Mouse (Mus musculus): ENCODE results near the gene Phlpp2. TPM values are rescaled to one million over a fixed set of nuclear protein-coding genes. Genes with fewer than 3 reads are reported as not detected.

Gene Phlpp2
- polyA plus RNA-seq, 1 experiment from 2014 or later, result 3.2 TPM

DNA sequence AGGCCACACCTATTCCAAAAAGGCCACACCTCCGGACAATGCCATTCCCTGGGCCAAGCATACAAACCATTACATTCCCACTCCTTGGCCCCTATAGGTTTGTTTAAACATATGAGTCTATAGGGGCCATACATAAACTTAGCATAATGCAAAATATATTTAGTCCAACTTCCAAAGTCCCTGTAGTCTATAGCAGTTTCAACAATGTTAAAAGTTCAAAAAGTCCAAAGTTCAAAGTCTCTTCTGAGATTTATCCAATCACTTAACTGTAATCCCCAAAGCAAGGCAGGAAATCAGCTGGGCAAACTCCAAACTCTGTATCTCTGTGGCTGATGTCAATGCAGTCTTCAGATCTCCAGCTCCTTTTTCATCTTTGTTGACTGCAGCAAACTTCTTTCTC lies 20.9 kb downstream of the Phlpp2 start:
- Histone ChIP-seq H3K4me3 (ENCODE audit: low read depth, low read length) (no peak overlapping the region), H3K27ac (ENCODE audit: low read depth, low read length) (no peak overlapping the region), H3K27me3 (ENCODE audit: control insufficient read depth, insufficient read depth, low read length) (no peaks in the 10 kb centered on the region), H3K9me3 (ENCODE audit: control insufficient read depth, low read length) (no peaks in the 10 kb centered on the region), H3K4me2 (no peak overlapping the region), H3K36me3 (ENCODE audit: control insufficient read depth, insufficient read depth, low read length) (no peaks in the 10 kb centered on the region; the same call in 1 of the 2 replicates), H3K9ac (ENCODE audit: low read length) (no peak overlapping the region), H3K4me1 (ENCODE audit: control insufficient read depth, insufficient read depth, low read length) (no peaks in the 10 kb centered on the region)
- 95% methylated on average over 1 of the region's 1 CpGs for WGBS
- ATAC-seq (ENCODE audit: low FRiP score), result no peak
- DNase-seq (ENCODE audit: low spot score, missing footprints), result no peak

DNA sequence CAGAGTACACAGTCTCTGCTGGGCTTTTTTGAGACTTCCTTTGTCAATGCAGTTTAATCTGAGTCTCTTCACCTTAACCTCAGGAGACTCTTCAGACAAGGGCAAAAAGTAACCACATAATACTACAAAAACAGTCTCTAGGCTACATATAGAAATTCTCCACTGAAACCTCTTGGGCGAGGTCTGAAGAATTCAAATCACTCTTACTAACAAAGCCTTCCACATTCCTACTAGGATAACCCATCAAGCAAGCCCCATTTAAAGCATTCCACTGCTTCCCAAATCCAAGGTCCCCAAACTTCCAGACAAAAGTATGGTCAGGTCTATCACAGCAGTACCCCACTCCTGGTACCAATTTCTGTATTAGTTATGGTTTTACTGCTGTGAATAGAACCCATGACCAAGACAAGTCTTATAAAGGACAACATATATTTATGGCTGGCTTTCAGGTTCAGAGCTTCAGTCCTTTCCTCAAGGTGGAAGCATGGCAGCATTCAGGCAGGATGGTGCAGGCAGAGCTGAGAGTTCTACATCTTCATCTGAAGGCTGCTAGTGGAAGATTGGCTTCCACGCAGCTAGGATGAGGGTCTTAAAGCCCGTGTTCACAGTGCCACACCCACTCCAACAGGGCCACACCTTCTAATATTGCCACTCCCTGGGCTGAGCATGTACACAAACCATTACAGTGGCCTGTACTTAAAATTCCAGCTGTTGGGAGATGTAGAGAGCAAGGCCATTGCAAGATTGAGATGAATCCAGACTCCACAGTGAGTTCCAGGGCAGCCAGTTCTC lies 22.6 kb downstream of the Phlpp2 start:
- H3K4me1 ChIP-seq (ENCODE audit: control insufficient read depth, insufficient read depth, low read length), result no peaks in the 10 kb centered on the region
- no peaks in the 10 kb centered on the region for H3K9me3 ChIP-seq (ENCODE audit: control insufficient read depth, low read length)
- 93% methylated on average over 3 of the region's 3 CpGs for WGBS
- DNase-seq (ENCODE audit: low spot score, missing footprints) (no peak), ATAC-seq (ENCODE audit: low FRiP score) (no peak)
- no peak overlapping the region for H3K27ac ChIP-seq (ENCODE audit: low read depth, low read length)
- H3K9ac ChIP-seq (ENCODE audit: low read length), result no peak overlapping the region
- H3K4me2 ChIP-seq, result no peak overlapping the region
- no peak overlapping the region for H3K4me3 ChIP-seq (ENCODE audit: low read depth, low read length)
- H3K27me3 ChIP-seq (ENCODE audit: control insufficient read depth, insufficient read depth, low read length), result no peaks in the 10 kb centered on the region
- H3K36me3 ChIP-seq (ENCODE audit: control insufficient read depth, insufficient read depth, low read length), result no peaks in the 10 kb centered on the region; the same call in 1 of the 2 replicates

DNA sequence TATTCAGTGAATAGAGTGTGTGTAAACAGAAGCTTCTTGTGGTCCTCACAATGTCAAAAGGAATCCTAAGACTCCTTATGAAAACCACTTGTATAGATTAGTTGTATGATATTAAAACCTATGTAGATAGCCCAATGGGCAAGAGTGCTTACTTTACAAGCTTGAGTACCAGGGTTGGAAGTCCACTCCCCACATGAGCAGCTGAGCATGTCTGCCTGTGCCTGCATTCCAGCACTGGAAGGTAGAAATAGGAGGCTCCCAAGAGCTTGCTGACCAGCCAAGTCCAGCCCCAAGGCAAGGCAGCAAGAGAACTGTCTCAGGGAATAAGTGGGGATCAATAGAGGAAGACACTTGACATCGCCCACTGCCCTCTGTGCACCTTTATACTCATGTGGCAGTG lies 26.3 kb downstream of the Phlpp2 start:
- WGBS, result 100% methylated on average over 1 of the region's 1 CpGs
- Histone ChIP-seq H3K4me2 (no peak overlapping the region), H3K9ac (ENCODE audit: low read length) (no peak overlapping the region), H3K4me3 (ENCODE audit: low read depth, low read length) (no peak overlapping the region), H3K27me3 (ENCODE audit: control insufficient read depth, insufficient read depth, low read length) (no peaks in the 10 kb centered on the region), H3K9me3 (ENCODE audit: control insufficient read depth, low read length) (no peaks in the 10 kb centered on the region), H3K27ac (ENCODE audit: low read depth, low read length) (no peak overlapping the region), H3K36me3 (ENCODE audit: control insufficient read depth, insufficient read depth, low read length) (no peaks in the 10 kb centered on the region; the same call in 1 of the 2 replicates), H3K4me1 (ENCODE audit: control insufficient read depth, insufficient read depth, low read length) (no peaks in the 10 kb centered on the region)
- DNase-seq (ENCODE audit: low spot score, missing footprints) (no peak), ATAC-seq (ENCODE audit: low FRiP score) (no peak)

DNA sequence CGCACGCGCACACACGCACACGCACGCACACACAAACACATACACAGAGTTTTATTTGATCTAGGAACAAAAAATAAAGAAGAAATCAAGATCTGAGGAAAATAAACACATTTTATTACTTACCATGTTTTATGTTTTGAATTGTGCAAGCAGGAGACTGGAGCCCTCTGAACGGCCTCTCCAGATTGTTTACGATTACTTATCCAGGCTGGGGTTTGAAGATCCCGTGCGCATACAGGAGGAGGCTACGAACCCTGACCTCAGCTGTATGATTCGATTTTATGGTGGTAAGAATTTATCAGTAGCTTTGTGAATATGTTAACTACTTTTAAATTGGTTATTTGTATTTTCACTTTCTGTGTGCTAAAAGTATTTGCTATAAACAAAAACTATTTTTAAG lies 27.0 kb downstream of the Phlpp2 start:
- Histone ChIP-seq H3K4me1 (ENCODE audit: control insufficient read depth, insufficient read depth, low read length) (no peaks in the 10 kb centered on the region), H3K27ac (ENCODE audit: low read depth, low read length) (no peak overlapping the region), H3K4me3 (ENCODE audit: low read depth, low read length) (no peak overlapping the region), H3K27me3 (ENCODE audit: control insufficient read depth, insufficient read depth, low read length) (no peaks in the 10 kb centered on the region), H3K36me3 (ENCODE audit: control insufficient read depth, insufficient read depth, low read length) (no peaks in the 10 kb centered on the region; the same call in 1 of the 2 replicates), H3K9me3 (ENCODE audit: control insufficient read depth, low read length) (no peaks in the 10 kb centered on the region), H3K9ac (ENCODE audit: low read length) (no peak overlapping the region), H3K4me2 (no peak overlapping the region)
- no peak for ATAC-seq (ENCODE audit: low FRiP score)
- DNase-seq (ENCODE audit: low spot score, missing footprints), result no peak
- 85% methylated on average over 12 of the region's 12 CpGs for WGBS

DNA sequence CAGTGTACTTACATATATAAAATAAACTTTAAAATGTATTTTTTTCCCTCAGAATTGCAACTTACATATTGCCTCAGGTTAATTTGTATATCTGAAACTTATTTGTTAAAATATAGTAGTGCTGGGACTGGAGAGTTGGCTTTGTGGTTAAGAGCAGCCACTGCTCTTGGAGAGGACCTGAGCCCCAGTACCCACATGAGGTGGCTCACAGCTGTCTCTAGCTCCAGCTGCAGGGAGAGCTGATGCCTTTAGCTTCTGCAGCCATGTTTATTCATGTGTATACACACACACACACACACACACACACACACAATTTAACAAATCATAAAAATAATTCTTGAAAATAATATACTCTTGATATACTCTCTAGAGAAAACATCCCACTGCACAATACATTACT lies 34.0 kb downstream of the Phlpp2 start:
- Histone ChIP-seq H3K27me3 (ENCODE audit: control insufficient read depth, insufficient read depth, low read length) (no peaks in the 10 kb centered on the region), H3K9ac (ENCODE audit: low read length) (no peak overlapping the region), H3K36me3 (ENCODE audit: control insufficient read depth, insufficient read depth, low read length) (peaks cover 3% of the 10 kb centered on the region; the same call in 1 of the 2 replicates), H3K27ac (ENCODE audit: low read depth, low read length) (no peak overlapping the region), H3K4me1 (ENCODE audit: control insufficient read depth, insufficient read depth, low read length) (no peaks in the 10 kb centered on the region), H3K4me3 (ENCODE audit: low read depth, low read length) (no peak overlapping the region), H3K4me2 (no peak overlapping the region), H3K9me3 (ENCODE audit: control insufficient read depth, low read length) (no peaks in the 10 kb centered on the region)
- ATAC-seq (ENCODE audit: low FRiP score) (no peak), DNase-seq (ENCODE audit: low spot score, missing footprints) (no peak)

DNA sequence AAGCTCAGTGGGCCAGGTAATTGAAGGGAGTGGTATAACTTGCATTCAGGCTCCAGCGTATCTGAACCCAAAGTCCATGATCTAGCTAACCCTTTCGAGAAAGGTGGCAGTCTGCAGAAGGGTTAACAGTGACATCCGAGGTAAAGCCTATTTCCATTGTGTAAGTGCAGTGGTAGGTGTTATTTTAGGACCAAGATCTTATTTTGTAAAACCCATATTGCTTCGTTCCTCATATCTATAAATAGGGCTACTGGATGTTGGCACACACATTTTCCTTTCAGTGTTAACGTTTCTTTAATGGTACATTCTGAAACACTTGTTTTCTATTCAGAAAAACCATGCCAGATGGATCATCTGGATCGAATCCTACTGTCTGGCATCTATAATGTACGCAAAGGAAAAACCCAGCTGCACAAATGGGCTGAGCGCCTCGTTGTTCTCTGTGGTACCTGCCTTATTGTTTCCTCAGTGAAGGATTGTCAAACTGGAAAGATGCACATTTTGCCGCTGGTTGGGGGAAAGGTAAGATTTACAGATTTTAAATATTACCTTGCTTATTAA lies 35.6 kb downstream of the Phlpp2 start:
- no peaks in the 10 kb centered on the region for H3K9me3 ChIP-seq (ENCODE audit: control insufficient read depth, low read length)
- no peak overlapping the region for H3K4me2 ChIP-seq
- H3K36me3 ChIP-seq (ENCODE audit: control insufficient read depth, insufficient read depth, low read length), result peaks cover 3% of the 10 kb centered on the region; the same call in 1 of the 2 replicates
- no peak overlapping the region for H3K27ac ChIP-seq (ENCODE audit: low read depth, low read length)
- no peak overlapping the region for H3K4me3 ChIP-seq (ENCODE audit: low read depth, low read length)
- no peaks in the 10 kb centered on the region for H3K4me1 ChIP-seq (ENCODE audit: control insufficient read depth, insufficient read depth, low read length)
- DNase-seq (ENCODE audit: low spot score, missing footprints), result no peak
- WGBS, result 92% methylated on average over 10 of the region's 10 CpGs
- H3K9ac ChIP-seq (ENCODE audit: low read length), result no peak overlapping the region
- no peak for ATAC-seq (ENCODE audit: low FRiP score)
- no peaks in the 10 kb centered on the region for H3K27me3 ChIP-seq (ENCODE audit: control insufficient read depth, insufficient read depth, low read length)

DNA sequence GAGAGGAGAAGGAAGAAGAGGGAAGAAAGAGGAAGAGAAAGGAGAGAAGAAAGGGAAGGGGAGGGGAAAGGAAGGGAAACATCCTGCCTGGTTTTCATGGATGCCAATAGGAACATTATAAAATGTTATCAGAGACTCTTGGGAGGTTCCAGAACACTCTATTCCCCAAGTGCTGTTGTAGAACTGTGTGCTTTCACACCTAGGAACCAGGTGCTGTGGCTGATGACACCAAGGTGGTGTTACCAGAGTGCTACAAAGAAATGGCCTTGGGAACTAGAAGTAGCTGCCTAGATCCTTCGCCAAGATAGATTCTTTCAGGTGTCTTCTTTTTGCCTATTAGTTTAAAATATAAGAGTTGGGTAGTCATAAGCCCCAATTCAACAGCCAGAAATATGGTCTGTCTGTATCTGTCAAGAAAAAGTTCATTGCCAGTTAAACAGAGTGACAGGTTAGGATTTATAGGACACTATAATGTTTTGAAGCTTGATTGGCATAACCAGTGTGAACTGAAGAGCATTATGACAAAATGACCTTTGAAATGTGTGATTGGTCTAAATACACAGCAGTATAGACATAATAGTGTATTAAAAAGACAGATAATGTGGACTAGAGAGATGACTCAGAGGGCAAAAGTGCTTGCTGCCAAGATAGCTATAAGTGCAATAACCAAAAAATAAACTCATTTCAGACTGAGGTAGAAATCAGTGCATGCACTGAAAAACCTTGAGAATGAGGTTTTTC lies 36.8 kb downstream of the Phlpp2 start:
- no peak overlapping the region for H3K27ac ChIP-seq (ENCODE audit: low read depth, low read length)
- H3K9me3 ChIP-seq (ENCODE audit: control insufficient read depth, low read length), result no peaks in the 10 kb centered on the region
- whole genome bisulfite sequencing, result 92% methylated on average over 1 of the region's 1 CpGs
- no peak for ATAC-seq (ENCODE audit: low FRiP score)
- peaks cover 6% of the 10 kb centered on the region; the same call in 1 of the 2 replicates for H3K36me3 ChIP-seq (ENCODE audit: control insufficient read depth, insufficient read depth, low read length)
- H3K4me1 ChIP-seq (ENCODE audit: control insufficient read depth, insufficient read depth, low read length), result no peaks in the 10 kb centered on the region
- no peak overlapping the region for H3K4me2 ChIP-seq
- DNase-seq (ENCODE audit: low spot score, missing footprints), result no peak
- no peak overlapping the region for H3K4me3 ChIP-seq (ENCODE audit: low read depth, low read length)
- H3K9ac ChIP-seq (ENCODE audit: low read length), result no peak overlapping the region
- no peaks in the 10 kb centered on the region for H3K27me3 ChIP-seq (ENCODE audit: control insufficient read depth, insufficient read depth, low read length)

DNA sequence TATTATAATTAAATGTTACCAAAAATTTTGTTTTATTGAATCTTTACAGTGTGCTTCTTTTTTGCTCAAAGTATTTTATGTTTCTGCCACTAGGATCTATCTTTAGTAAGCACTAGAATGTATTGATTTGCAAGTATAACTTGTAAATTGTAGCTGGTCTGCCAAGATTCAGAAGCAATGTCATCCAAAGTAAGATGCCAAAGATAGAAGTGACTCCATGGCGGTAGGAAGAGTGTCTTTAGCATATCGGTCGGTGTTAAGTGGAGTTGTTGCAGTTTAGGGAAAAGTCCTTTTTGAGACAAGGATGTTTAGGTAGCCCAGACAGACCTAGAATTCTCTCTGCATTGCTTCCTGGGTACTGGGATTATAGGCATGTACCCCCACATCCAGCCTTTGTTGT lies 38.6 kb downstream of the Phlpp2 start:
- no peak overlapping the region for H3K4me3 ChIP-seq (ENCODE audit: low read depth, low read length)
- DNase-seq (ENCODE audit: low spot score, missing footprints) (no peak), ATAC-seq (ENCODE audit: low FRiP score) (no peak)
- WGBS, result 96% methylated on average over 3 of the region's 3 CpGs
- H3K36me3 ChIP-seq (ENCODE audit: control insufficient read depth, insufficient read depth, low read length), result peaks cover 3% of the 10 kb centered on the region; the same call in 1 of the 2 replicates
- H3K4me2 ChIP-seq, result no peak overlapping the region
- no peak overlapping the region for H3K9ac ChIP-seq (ENCODE audit: low read length)
- no peak overlapping the region for H3K27ac ChIP-seq (ENCODE audit: low read depth, low read length)
- H3K4me1 ChIP-seq (ENCODE audit: control insufficient read depth, insufficient read depth, low read length), result no peaks in the 10 kb centered on the region
- H3K9me3 ChIP-seq (ENCODE audit: control insufficient read depth, low read length), result no peaks in the 10 kb centered on the region
- no peaks in the 10 kb centered on the region for H3K27me3 ChIP-seq (ENCODE audit: control insufficient read depth, insufficient read depth, low read length)

DNA sequence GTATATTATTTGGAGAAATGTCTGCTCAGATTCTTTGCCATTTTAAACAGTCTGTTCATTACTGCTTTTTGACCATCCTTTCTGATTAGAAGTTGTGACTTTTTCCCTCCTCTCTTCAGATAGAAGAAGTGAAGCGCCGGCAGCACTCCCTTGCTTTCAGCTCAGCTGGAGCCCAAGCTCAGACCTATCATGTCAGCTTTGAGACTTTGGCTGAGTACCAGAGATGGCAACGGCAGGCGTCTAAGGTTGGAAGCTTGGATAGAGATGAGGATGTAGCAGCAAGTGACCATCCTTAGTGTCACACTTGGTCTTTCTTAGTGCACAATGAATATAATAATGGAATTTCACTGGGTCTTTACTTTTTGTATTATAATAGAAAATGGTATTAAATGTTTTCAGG lies 39.0 kb downstream of the Phlpp2 start:
- no peak overlapping the region for H3K9ac ChIP-seq (ENCODE audit: low read length)
- no peaks in the 10 kb centered on the region for H3K9me3 ChIP-seq (ENCODE audit: control insufficient read depth, low read length)
- H3K4me1 ChIP-seq (ENCODE audit: control insufficient read depth, insufficient read depth, low read length), result no peaks in the 10 kb centered on the region
- H3K4me2 ChIP-seq, result no peak overlapping the region
- peaks cover 3% of the 10 kb centered on the region; the same call in 1 of the 2 replicates for H3K36me3 ChIP-seq (ENCODE audit: control insufficient read depth, insufficient read depth, low read length)
- no peak overlapping the region for H3K4me3 ChIP-seq (ENCODE audit: low read depth, low read length)
- H3K27me3 ChIP-seq (ENCODE audit: control insufficient read depth, insufficient read depth, low read length), result no peaks in the 10 kb centered on the region
- 95% methylated on average over 4 of the region's 4 CpGs for WGBS
- H3K27ac ChIP-seq (ENCODE audit: low read depth, low read length), result no peak overlapping the region
- DNase-seq (ENCODE audit: low spot score, missing footprints) (no peak), ATAC-seq (ENCODE audit: low FRiP score) (no peak)

Data from midbrain, embryonic 11.5 days (tissue).